Mouse (Mus musculus) frontal cortex, postnatal 25 days (tissue): ENCODE measurements around the gene Usp6nl.

Experiments
- DNase-seq, 2 experiments: peaks; one replicate each; pipeline ENCODE4 v3.0.0; 2022; ENCODE audit warnings: low spot score in 2 of 2

The Usp6nl gene

GRCm38 (mm10) chr2:6333570-6333969 is 11.1 kb downstream of the Usp6nl start:
- no peak for DNase-seq

GRCm38 (mm10) chr2:6334011-6334410 is 11.5 kb downstream of the Usp6nl start:
- no peak for DNase-seq

DNA sequence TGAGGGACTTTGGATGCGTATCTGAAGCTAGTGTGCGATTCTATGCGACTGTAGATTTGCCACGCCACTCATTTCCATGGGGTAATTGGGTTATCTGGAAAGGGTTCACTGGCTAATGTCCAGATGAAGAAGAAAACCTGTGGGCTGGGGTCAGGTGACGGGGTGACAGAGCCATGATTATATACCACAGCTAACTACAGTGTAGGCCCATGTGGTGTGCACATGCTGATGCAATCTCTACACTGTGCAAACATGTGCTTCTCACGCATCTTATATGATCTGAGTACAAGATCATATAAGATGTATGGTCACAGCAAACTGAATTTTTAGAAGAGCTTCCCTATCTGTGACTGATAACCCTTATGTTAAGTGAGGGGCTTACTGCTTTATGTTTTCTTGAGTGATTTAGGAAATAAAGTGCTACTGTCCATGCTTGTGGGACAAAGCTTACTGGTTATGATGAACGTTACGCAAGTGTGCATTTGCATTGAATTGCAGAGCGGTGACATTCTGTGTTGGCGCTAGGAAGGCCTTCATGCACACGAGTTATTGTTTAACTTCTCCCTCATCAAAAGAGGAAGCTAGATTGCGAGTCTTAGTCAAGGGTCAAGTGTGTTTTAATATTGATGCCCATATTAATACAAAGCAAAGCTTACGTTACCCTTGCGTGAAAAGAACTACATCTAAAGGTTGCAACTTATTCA is 12.7 kb downstream of the Usp6nl start:
- no peak for DNase-seq

GRCm38 (mm10) chr2:6336013-6336412 is 13.5 kb downstream of the Usp6nl start:
- DNase-seq: no peak

DNA sequence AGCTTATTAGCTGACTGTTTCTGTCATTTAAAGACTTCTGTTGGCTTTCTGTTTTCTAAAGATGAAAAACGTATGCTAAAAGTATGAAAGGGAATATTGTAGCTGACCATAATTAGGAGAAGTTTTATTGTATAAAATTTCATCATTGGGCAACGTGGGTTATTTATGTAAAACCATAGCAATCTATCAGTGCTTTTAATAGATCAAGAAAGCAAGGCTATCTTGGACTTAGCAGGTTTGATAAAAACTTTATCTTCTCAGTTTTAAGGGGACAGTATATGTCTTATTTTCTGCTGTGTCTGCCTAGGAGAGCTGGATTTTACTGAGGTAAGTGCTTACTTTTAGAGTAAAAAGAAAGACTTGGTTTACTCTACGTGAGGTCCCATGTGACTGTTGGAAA is 14.2 kb downstream of the Usp6nl start:
- DNase-seq: no peak

DNA sequence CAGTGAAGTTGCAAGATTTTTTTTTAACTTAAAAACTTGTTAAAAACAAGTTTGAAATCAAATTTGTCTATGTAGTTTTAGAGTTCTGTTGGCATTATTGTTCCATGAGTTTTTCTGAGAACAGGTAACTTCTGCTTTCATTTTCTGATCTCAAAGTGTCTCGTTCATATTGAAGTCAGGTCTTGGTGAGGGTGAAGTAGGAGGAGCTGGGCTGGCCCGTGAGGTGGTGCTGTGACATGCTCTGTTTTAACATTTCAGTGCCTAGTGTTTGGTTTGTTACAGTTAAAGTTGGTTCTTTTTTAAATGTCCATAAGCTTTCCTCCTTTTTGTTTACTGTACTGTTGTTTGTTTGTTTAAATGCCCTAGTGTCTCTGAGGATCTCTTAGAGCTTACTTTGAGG is 15.0 kb downstream of the Usp6nl start:
- no peak for DNase-seq

GRCm38 (mm10) chr2:6338031-6338629 is 15.7 kb downstream of the Usp6nl start:
- DNase-seq: no peak

DNA sequence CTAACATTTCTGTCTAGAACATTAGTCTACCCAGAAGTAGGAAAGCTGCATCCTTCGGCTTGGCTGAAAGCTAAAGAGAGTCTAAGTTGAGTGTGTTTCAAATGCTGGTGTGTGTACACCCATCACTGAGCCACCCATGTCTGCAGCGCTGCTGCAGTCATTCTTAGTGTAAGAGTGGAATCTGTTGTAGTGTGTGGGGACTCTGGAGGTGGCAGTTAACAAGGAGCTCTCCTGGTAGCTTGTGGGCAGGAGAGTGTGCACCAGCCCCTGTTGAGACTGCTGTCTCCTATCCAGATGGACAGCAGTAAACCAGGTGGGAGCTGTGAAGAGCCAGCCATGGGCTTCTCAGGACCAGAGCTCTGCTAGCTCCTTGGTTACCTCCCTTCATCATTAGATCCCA is 18.0 kb downstream of the Usp6nl start:
- no peak for DNase-seq

GRCm38 (mm10) chr2:6341496-6341895 is 19.0 kb downstream of the Usp6nl start:
- DNase-seq: no peak

DNA sequence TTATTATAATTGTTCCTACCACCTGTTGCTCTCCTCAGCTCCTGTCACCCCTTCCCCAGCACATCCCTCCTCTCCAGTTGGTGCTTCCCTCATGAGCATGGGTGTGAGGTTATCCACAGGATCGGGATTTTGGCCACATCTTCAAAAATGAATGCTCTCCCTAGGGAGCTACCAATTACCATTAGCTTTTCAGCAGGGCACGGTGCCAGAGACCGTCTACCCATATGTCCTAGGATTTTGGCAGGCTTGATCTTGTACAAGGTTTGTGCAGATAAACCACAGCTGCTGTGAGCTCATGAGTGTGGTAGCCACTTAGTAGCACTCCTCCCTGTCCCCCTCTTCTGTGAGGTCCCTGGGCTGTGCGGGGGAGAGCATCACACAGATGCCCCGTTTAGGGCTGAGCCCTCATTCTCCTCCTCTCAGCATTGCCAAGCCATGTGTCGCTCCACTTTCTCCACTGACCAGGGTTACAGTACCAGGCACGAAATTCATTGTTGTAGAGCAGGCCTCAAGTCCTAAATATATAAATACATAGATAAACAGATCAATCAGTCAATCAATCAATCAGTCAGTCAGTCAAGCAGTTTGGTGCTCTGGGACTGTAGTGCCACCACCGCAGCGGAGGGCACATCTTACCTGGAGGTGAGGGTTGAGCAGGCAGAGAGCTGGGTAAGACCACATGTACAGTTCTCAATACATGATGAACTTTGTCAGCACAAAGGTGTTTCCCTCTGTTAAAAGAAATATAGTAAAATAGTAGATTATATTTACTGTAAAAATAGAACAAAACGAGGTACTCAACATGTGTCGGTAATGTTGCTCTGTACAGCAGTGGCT is 27.0 kb downstream of the Usp6nl start:
- DNase-seq: no peak

- no peak for DNase-seq
These were observed 27.7 kb downstream of the Usp6nl start for GRCm38 (mm10) chr2:6350164-6350563.

GRCm38 (mm10) chr2:6350931-6351695 is 28.6 kb downstream of the Usp6nl start:
- no peak for DNase-seq

DNA sequence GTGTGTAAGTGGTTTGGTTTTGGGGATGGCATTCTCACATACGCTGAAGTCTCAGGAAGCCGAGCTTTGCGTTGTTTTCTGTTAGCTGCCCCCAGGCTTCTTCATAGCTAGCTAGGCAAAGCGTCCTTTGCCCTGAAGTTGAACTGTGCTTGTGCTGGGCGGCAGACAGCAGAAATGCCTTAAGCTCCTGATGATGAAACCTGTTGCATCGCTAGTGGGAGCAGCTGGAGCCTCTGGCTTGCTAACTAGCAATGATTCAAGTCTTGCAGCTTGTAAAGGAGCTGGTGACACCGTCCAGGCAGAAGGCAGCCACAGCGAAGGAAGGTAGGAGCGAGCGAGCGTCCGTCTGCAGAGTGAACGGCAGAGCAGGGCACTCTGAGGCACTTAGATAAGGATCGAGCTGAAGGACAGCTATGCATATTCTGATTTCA is 30.1 kb downstream of the Usp6nl start:
- DNase-seq: no peak

GRCm38 (mm10) chr2:6353060-6353459 is 30.6 kb downstream of the Usp6nl start:
- DNase-seq: no peak

GRCm38 (mm10) chr2:6357306-6357705 is 34.8 kb downstream of the Usp6nl start:
- no peak for DNase-seq

DNA sequence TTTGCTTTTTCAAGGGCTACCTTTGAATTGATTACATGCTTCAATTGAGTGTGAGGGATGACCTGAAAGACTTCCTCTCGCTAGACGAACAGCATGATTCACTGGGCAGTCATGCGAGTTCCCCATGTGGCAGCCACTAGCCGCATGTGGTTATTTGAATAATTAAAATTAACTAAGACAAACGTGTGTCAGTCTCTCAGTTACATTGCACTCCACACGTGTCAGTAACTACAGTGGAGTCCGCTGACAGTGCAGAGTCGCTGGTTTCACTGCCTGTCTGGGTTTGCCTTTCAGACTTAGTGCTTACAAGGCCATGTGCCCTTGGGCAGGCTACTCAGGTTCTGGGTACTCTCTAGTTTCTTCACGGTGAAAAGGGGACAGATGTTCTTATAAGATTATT is 37.2 kb downstream of the Usp6nl start:
- no peak for DNase-seq

DNA sequence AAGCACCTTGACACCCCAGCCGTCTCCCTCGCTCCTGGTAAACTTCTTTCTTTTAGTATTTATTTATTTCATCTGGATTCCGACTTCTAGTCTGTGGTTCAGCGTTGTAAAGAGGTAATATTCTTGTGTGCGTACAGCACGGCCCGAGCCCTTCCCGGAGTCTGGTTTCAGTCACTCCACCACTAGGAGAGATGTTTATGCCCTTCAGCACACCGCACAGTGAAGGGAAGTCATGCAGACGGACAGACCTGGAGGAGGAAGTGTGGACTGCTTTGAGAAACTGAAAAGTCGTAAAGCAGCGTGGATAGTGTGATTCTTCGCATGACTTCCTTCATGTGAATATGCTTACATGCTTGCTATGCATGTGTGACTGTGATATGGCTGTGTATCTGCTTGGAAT is 40.7 kb downstream of the Usp6nl start:
- DNase-seq: no peak

DNA sequence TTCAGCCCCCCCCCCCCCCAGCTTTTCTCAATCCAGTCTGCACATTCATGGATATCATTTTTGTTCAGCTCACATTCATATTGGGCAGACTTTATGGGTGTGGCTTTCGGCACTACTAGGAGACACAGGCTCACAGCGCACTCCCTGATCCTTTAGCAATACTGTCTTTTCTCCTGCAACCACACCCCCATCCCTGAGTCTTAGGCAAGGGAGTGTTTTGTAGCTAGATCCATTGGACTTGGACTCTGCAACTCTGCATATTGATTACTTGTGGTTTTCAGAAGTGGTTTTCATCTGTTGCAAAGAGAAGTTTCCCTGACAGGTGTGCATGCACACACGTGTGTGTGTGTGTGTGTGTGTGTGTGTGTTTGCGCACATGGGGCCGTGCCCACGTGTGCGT is 41.5 kb downstream of the Usp6nl start:
- no peak for DNase-seq

DNA sequence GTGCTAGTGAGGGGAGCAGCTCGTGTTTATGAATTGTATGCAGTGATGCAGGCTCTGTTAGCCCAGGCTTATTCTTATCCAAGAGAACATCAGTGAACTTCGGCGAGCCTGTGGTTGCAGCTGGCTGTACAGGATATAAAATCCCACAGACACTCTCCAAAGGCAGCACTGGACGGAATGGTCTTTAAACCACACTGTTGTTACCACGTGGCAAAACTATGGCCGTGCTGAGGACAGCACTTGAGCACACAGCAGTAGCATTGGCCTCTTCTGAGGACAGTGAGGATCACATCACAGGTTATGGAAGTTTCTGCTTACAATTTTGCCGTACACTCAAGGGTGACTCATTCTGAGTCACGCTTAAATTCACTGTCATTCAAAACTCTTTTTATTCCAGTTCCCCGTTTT is 44.1 kb downstream of the Usp6nl start:
- no peak for DNase-seq

DNA sequence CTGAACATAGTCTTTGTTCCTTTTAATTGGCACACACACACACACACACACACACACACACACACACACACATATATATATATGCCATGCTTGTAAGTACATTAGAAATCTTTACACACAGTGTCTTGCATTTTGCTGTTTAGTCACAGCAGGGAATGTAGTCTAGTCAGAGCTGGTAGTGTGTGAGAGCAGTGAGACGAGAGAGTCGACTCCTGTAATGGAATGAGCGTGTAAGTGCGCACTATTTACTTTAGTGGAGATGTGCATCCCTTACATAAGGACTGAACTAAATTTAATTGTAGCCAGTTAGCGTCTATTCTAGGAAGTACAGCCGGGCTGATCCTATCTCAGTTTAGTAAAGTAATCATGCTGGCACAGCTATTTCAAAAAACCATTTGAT is 44.5 kb downstream of the Usp6nl start:
- DNase-seq: no peak

GRCm38 (mm10) chr2:6367497-6367896 is 45.0 kb downstream of the Usp6nl start:
- no peak for DNase-seq

GRCm38 (mm10) chr2:6374216-6374615 is 51.7 kb downstream of the Usp6nl start:
- no peak for DNase-seq
